In genomic region chr3:34646169-34646568, GRCm38 (mm10) we compare ENCODE assay signal across 16 mouse cellular contexts. TPM values are rescaled to one million over a fixed set of nuclear protein-coding genes. Genes with fewer than 3 reads are reported as not detected.
A peak's percentile ranks its signal among the peaks of the same experiment; 100 is the strongest.
DNase-seq lines count a peak whose midpoint lies in the region; ATAC-seq and TF ChIP-seq lines count a peak whose summit lies in the region.
"Had no signal": no experiment of that assay in that cellular context is flagged by ENCODE, and none has a peak within 500 bp of the region (broad histone marks: within the 10 kb centered on the region; RNA-seq: fewer than 3 reads in every experiment).

No protein-coding gene starts in this region.

- peak; percentile 16; the same call in 1 of the 2 replicates for ATAC-seq in forebrain, embryonic 12.5 days (ENCODE audit: low FRiP score)
- ATAC-seq in intestine, postnatal 0 days, result no peak
- ATAC-seq: activated CD4-positive, CD25-positive, alpha-beta regulatory T cell, adult 4 months; intestine, embryonic 15.5 days had no signal

- peak; percentile 62 for DNase-seq in heart, adult 11 months
- DNase-seq in heart, adult 8-10 months (ENCODE audit: low spot score), result no peak
- DNase-seq in midbrain, embryonic 10.5 days (ENCODE audit: low spot score), result no peak
- peak; percentile 79 for DNase-seq in retina, embryonic 14.5 days (ENCODE audit: low spot score)
- DNase-seq in adrenal gland, adult 2 months, result no peak
- DNase-seq in cerebellum, postnatal 36 days, result no peak
- DNase-seq: cerebellum, adult 8-10 months; gastrocnemius, postnatal 36 days; kidney, postnatal 36 days had no signal

- H3K4me3 ChIP-seq in forebrain, embryonic 12.5 days (replicated peaks), result no peak overlapping the region
- peak overlapping the region; percentile 39 for H3K4me3 ChIP-seq in midbrain, embryonic 10.5 days
- no peak overlapping the region for H3K4me3 ChIP-seq in intestine, postnatal 0 days (ENCODE audit: low read depth, low read length)
- H3K4me3 ChIP-seq: intestine, embryonic 15.5 days; lung, embryonic 15.5 days had no signal

- H3K9me3 ChIP-seq in forebrain, embryonic 12.5 days, result no peaks in the 10 kb centered on the region
- H3K9me3 ChIP-seq in midbrain, embryonic 10.5 days (replicated peaks), result no peaks in the 10 kb centered on the region
- H3K9me3 ChIP-seq in intestine, postnatal 0 days (ENCODE audit: control insufficient read depth), result no peaks in the 10 kb centered on the region
- H3K9me3 ChIP-seq: intestine, embryonic 15.5 days; lung, embryonic 15.5 days had no signal

- no peaks in the 10 kb centered on the region; the same call in 1 of the 2 replicates for H3K36me3 ChIP-seq in forebrain, embryonic 12.5 days (replicated peaks)
- H3K36me3 ChIP-seq in midbrain, embryonic 10.5 days, result peaks cover 6% of the 10 kb centered on the region
- H3K36me3 ChIP-seq in intestine, postnatal 0 days (ENCODE audit: control insufficient read depth, insufficient read depth), result no peaks in the 10 kb centered on the region
- H3K36me3 ChIP-seq: G1E; intestine, embryonic 15.5 days; lung, embryonic 15.5 days had no signal

- H3K27me3 ChIP-seq in forebrain, embryonic 12.5 days, result peaks cover 3% of the 10 kb centered on the region; the same call in 1 of the 2 replicates
- peaks cover 69% of the 10 kb centered on the region for H3K27me3 ChIP-seq in midbrain, embryonic 10.5 days (ENCODE audit: low read depth, poor library complexity, severe bottlenecking)
- peaks cover 97% of the 10 kb centered on the region for H3K27me3 ChIP-seq in intestine, postnatal 0 days (replicated peaks; ENCODE audit: control insufficient read depth, insufficient read depth, low read length)

- no peak overlapping the region for H3K9ac ChIP-seq in forebrain, embryonic 12.5 days
- H3K9ac ChIP-seq in intestine, postnatal 0 days (ENCODE audit: low read depth, low read length), result no peak overlapping the region
- H3K9ac ChIP-seq: intestine, embryonic 15.5 days; lung, embryonic 15.5 days had no signal

- H3K4me2 ChIP-seq in forebrain, embryonic 12.5 days, result peak overlapping the region; percentile 42
- no peak overlapping the region for H3K4me2 ChIP-seq in intestine, postnatal 0 days (replicated peaks; ENCODE audit: low read depth)
- H3K4me2 ChIP-seq: intestine, embryonic 15.5 days; lung, embryonic 15.5 days had no signal

- TF ChIP-seq CTCF in intestine, postnatal 0 days (IDR thresholded peaks at IDR 0.05; ENCODE audit: low read depth), result no peak

- WGBS in forebrain, embryonic 12.5 days, result under 1% methylated on average over 10 of the region's 10 CpGs
- WGBS in midbrain, embryonic 10.5 days, result under 1% methylated on average over 10 of the region's 10 CpGs
- WGBS in intestine, postnatal 0 days, result 3% methylated on average over 10 of the region's 10 CpGs

- peak overlapping the region; percentile 90 for H3K27ac ChIP-seq in forebrain, embryonic 12.5 days
- H3K27ac ChIP-seq in midbrain, embryonic 10.5 days (replicated peaks), result peak overlapping the region; percentile 93
- H3K27ac ChIP-seq in intestine, postnatal 0 days (ENCODE audit: low read depth, low read length), result no peak overlapping the region
- H3K27ac ChIP-seq: intestine, embryonic 15.5 days; lung, embryonic 15.5 days had no signal

- H3K4me1 ChIP-seq in forebrain, embryonic 12.5 days, result peaks cover 70% of the 10 kb centered on the region
- H3K4me1 ChIP-seq in midbrain, embryonic 10.5 days, result peaks cover 82% of the 10 kb centered on the region
- H3K4me1 ChIP-seq in intestine, postnatal 0 days (replicated peaks; ENCODE audit: control insufficient read depth, insufficient read depth, low read length), result no peaks in the 10 kb centered on the region

RNA-seq across cellular contexts. Expression of gene Sox2, which starts 4.0 kb away (rescaled TPM):
- under 1 TPM in 1 of 4 experiments, not detected in 3; 0.20 TPM for total RNA-seq in heart, adult 8-10 months (2022)
- 75.5 and 77.0 TPM in 2 replicates for polyA plus RNA-seq in forebrain, embryonic 12.5 days (2016; fragmentation: Nextera tagmentation; extraction: Ambion mirVana)
- polyA plus RNA-seq in midbrain, embryonic 10.5 days (2016; fragmentation: Nextera tagmentation; extraction: Ambion mirVana), result 28.8 and 31.9 TPM in 2 replicates
- under 1 TPM; 0.14 to 0.28 TPM for total RNA-seq in adrenal gland, adult 2 months (2021)
- 0.42 and 0.44 TPM in 2 replicates for polyA plus RNA-seq in adrenal gland, adult 2 months (2012; rRNA removed)
- polyA plus RNA-seq in intestine, postnatal 0 days (2015; fragmentation: Nextera tagmentation; extraction: Ambion mirVana), result 0.25 and 0.33 TPM in 2 replicates
- total RNA-seq: gastrocnemius, postnatal 36 days; liver, adult 2 months had no signal
- polyA plus RNA-seq: activated CD4-positive, CD25-positive, alpha-beta regulatory T cell, adult 4 months; G1E; liver, adult 2 months had no signal

Comparison
In these comparisons a context has a peak if more than half of its experiments do, and no peak if none do; other contexts are left out.
1. DNase-seq: peak in heart, adult 11 months (single experiment) and retina, embryonic 14.5 days (single experiment); none in heart, adult 8-10 months (single experiment), midbrain, embryonic 10.5 days (single experiment), adrenal gland, adult 2 months (single experiment) and cerebellum, postnatal 36 days (0 of 2).
2. RNA of gene Sox2, which starts 4.0 kb away (polyA plus RNA-seq): 75.5 to 77.0 TPM in forebrain, embryonic 12.5 days and 28.8 to 31.9 TPM in midbrain, embryonic 10.5 days; 0.42 to 0.44 TPM in adrenal gland, adult 2 months and 0.25 to 0.33 TPM in intestine, postnatal 0 days; every median in the first group is over 10 times any median in the second.